Mouse (Mus musculus): ENCODE measurements around the gene Wnk4.

- no peak for TF ChIP-seq CTCF (IDR thresholded peaks at IDR 0.05; ENCODE audit: low read depth)
- no peak for TF ChIP-seq EP300 (IDR thresholded peaks at IDR 0.05; ENCODE audit: low read depth)
These were observed 27.1 kb upstream of the Wnk4 start for GRCm38 (mm10) chr11:101233240-101233639.

Data from liver, postnatal 0 days (tissue).